Mouse (Mus musculus) brain, embryonic 14.5 days (tissue): ENCODE results near the gene Gm34653. TPM values are rescaled to one million over a fixed set of nuclear protein-coding genes. Genes with fewer than 3 reads are reported as not detected.
"Not testable (repeated sequence)": the region's sequence is repeated elsewhere in the genome, so short reads cannot be mapped to it uniquely, and the experiment has no call there.

ENCODE experiments used
- DNase-seq: peaks from one replicate; pipeline ENCODE4 v3.0.0-alpha.2; 2011; ENCODE audit warnings: low read depth
- CTCF ChIP-seq: fragments of 200-500 bp; IDR thresholded peaks from 2 replicates; pipeline ENCODE4 v1.5.1; 2012; ENCODE audit warnings: inconsistent platforms, mild to moderate bottlenecking, moderate library complexity, borderline replicate concordance; ENCODE audit not compliant: insufficient read depth, insufficient read length; ENCODE audit errors: extremely low read depth
- POLR2A ChIP-seq: fragments of 200-500 bp; IDR thresholded peaks from 2 replicates; pipeline ENCODE4 v1.6.1; 2012; ENCODE audit warnings: mild to moderate bottlenecking, inconsistent platforms, borderline replicate concordance; ENCODE audit not compliant: poor library complexity, insufficient read depth, insufficient read length, severe bottlenecking; ENCODE audit errors: extremely low read depth
- polyA plus RNA-seq: library from polyadenylated mRNA; depleted of rRNA; stranded (reverse); fragments of >200 nt; gene quantifications from 2 replicates; pipeline ENCODE4 v1.2.3, GENCODE M21; 2012; rRNA removed

The Gm34653 gene
- 0.06 TPM in 1 of 2 replicates, not detected in the other for polyA plus RNA-seq

GRCm38 (mm10) chr2:34832766-34833457 lies at the start of gene Gm34653:
Gene Gm34653, plus strand, starts transcription at chr2:34833007.
- not testable (repeated sequence) for DNase-seq

GRCm38 (mm10) chr2:34783064-34784020 lies 49.5 kb upstream of the Gm34653 start:
- DNase-seq: no peak
- TF ChIP-seq POLR2A: no peak
- TF ChIP-seq CTCF: no peak

DNA sequence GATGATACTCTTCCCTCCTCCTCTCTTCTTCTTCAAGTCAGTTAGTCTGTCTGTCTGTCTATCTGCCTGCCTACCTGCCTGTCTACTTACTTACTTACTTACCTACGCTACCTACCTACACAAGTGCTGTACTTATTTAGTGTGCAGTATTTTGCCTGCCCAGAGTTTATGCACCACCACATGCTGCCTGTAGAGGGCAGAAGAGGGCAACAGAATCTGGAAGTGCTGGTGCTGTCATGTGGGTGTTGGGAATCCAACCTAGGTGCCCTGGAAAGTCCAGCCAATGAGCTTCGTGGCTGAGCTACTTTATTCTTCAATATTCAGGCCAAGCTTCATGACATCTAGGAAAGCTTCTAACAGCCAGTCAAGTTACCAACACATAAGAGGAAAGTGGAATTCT lies 48.7 kb upstream of the Gm34653 start:
- peak; percentile 27 for DNase-seq
- peak; percentile 74 for TF ChIP-seq CTCF
- no peak for TF ChIP-seq POLR2A

GRCm38 (mm10) chr2:34790282-34790681 lies 42.5 kb upstream of the Gm34653 start:
- no peak for DNase-seq
- no peak for TF ChIP-seq CTCF
- TF ChIP-seq POLR2A: no peak

GRCm38 (mm10) chr2:34792543-34792942 lies 40.3 kb upstream of the Gm34653 start:
- DNase-seq: not testable (repeated sequence)

GRCm38 (mm10) chr2:34794511-34794910 lies 38.3 kb upstream of the Gm34653 start:
- TF ChIP-seq POLR2A (no peak), CTCF (no peak)
- no peak for DNase-seq

- DNase-seq: no peak
- TF ChIP-seq CTCF: no peak
- no peak for TF ChIP-seq POLR2A
These were observed 37.4 kb upstream of the Gm34653 start for GRCm38 (mm10) chr2:34795426-34795825.

- TF ChIP-seq POLR2A (no peak), CTCF (no peak)
- peak; percentile 86 for DNase-seq
These were observed 33.2 kb upstream of the Gm34653 start, which contains the start of gene Rabepk for GRCm38 (mm10) chr2:34799357-34800256. Gene Rabepk, minus strand, starts transcription at chr2:34799912.

DNA sequence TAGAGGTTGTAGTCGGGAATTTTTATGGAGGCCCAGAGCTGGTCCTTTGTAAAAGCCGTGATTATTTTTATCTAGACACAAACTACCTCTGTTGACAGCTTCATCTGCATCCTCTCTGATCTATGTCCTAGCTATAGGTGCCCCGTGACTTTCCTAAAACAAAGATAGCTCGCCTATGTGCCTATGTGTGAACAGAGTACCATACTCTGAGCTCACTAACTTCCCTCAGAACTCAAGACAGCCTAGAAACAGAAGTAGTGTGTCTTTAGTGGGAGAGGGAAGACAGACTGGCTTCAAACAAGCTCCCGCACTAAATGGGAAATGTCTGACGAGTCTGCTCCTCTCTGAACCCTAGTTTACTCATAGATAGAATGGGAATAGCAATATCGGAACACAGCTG lies 32.4 kb upstream of the Gm34653 start:
- no peak for DNase-seq
- TF ChIP-seq CTCF (no peak), POLR2A (no peak)

DNA sequence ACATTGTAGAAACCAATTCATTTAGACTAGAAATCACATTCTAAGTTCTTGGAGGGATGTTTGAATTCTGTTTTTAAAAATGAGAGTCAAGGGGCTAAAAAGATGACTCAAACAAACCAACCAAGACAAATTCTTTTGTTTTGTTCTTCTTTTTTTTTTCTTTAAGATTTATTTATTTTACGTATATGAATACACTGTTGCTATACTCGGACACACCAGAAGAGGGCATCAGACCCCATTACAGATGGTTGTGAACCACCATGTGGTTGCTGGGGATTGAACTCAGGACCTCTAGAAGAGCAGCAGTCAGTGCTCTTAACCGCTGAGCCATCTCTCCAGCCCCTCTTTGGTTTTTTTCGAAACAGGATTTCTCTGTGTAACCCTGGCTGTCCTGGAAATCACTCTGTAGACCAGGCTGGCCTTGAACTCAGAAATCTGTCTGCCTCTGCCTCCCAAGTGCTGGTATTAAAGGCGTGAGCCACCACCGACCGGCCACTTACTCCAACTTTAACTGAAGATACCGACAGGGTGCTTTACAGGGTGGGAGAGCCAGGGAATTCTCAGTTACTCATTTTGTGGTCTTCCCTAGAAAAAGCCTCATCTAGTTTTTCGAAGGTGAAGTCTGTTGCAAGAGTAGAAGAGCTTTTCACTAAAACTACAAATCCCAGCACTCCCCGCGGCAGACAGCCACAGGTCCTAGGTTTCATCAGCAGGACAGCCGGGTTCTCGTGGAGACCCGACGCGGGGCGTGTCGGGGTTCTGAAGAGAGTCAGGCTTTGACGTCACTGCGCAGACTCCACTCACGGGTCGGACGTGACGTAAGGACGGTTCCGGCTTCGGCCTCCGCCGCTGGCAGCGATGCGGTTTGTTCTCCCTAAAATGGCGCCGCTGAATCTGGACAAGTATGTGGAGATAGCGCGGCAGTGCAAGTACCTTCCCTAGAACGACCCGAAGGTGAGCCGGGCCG lies 31.0 kb upstream of the Gm34653 start:
- TF ChIP-seq CTCF (no peak), POLR2A (peak; percentile 70; the same call in 1 of the 2 replicates)
- DNase-seq: peak; percentile 100

DNA sequence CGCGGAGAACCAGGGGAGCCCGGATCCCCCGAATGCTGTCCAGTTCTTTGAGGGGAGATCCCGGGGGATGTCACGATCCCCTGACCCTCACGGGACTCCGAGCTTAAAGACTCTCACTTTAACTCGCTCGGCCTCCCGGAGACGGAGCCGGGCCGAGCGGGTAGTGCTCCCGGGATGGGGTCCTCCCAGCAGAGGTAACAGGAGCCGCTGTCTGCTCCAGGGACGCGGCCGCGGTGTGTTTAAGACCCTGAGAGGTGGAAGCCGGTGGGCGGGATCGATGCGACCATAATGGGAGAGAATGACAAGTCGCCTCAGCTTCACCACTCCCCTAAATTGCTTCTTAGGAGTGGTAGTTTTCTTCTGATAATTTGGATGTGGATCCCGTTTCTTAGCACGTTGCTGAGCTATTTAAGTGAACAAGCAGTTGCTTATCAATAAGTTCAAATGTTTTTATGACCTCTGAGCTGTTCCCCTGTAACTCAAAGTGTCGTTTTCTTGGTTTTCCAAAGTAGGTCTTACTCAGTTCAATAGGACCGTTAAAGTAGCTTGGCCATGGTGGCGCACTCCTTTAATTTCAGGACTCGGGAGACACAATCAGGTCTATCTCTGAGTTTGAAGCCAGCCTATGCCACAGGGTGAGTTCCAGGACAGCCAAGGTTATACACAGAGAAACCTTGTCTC lies 30.1 kb upstream of the Gm34653 start:
- DNase-seq: peak; percentile 39
